Mouse (Mus musculus) hindbrain, embryonic 10.5 days (tissue): ENCODE measurements around the gene Zfp541. TPM values are rescaled to one million over a fixed set of nuclear protein-coding genes. Genes with fewer than 3 reads are reported as not detected.

Experiments
- DNase-seq: peaks from one replicate; pipeline ENCODE4 v3.0.0-alpha.2; 2017; ENCODE audit warnings: low spot score
- H3K27ac ChIP-seq: fragments of 300-500 bp; sonication (generic); 2 replicates; pipeline ENCODE4 v1.5.1; 2016; ENCODE audit warnings: mild to moderate bottlenecking, moderate library complexity
- H3K27me3 ChIP-seq: fragments of 300-500 bp; sonication (generic); 2 replicates; pipeline ENCODE4 v1.6.1; 2016; ENCODE audit warnings: mild to moderate bottlenecking; ENCODE audit not compliant: poor library complexity, insufficient read depth, severe bottlenecking
- H3K36me3 ChIP-seq: fragments of 300-500 bp; sonication (generic); 2 replicates; pipeline ENCODE4 v1.6.1; 2016; ENCODE audit warnings: mild to moderate bottlenecking, moderate library complexity
- H3K4me1 ChIP-seq: fragments of 300-500 bp; sonication (generic); replicated peaks from 2 replicates; pipeline ENCODE4 v1.6.1; 2016; ENCODE audit warnings: mild to moderate bottlenecking
- H3K4me3 ChIP-seq: fragments of 300-500 bp; sonication (generic); 2 replicates; pipeline ENCODE4 v1.5.1; 2016; ENCODE audit warnings: mild to moderate bottlenecking, moderate library complexity
- H3K9me3 ChIP-seq: fragments of 300-500 bp; sonication (generic); 2 replicates; pipeline ENCODE4 v1.6.1; 2016; ENCODE audit warnings: mild to moderate bottlenecking, moderate library complexity
- WGBS: fragments of 180-500 bp; shearing (Covaris S2); methylation state at CpG from one replicate; pipeline ENCODE4 v1.1.7; 2016; 5-methylcytosine and 5-hydroxymethylcytosine counted together
- polyA plus RNA-seq: library from polyadenylated mRNA; unstranded; fragments of >200 nt; fragmentation: Nextera tagmentation; extraction: Ambion mirVana; gene quantifications from 2 replicates; pipeline ENCODE4 v1.2.1, GENCODE M21; 2016

Zfp541 gene
- polyA plus RNA-seq, 1 experiment from 2014 or later = 0.04 TPM

DNA sequence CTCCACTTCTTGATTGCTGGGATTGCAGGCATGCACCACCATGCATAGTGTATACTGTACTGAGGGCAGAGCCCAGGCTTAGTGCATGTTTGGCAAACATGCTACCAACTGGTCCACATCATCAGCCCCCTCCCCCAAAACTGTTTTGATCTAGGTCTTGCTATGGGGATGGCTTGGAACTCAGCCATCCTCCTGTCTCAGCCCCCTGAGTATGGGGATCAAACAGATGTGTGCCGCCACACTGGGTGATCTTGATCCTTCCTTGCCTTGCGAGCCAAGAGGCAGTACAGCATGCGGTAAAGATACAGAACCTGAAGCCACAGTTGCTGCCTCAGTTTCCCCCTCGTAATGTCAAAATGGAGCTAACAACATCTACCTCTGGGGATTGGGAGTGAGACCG, 67.3 kb downstream of the Zfp541 start:
- peaks cover 48% of the 10 kb centered on the region for H3K4me1 ChIP-seq
- H3K4me3 ChIP-seq = peak overlapping the region; percentile 79; the same call in 1 of the 2 replicates
- peaks cover 11% of the 10 kb centered on the region; the same call in 1 of the 2 replicates for H3K27me3 ChIP-seq

DNA sequence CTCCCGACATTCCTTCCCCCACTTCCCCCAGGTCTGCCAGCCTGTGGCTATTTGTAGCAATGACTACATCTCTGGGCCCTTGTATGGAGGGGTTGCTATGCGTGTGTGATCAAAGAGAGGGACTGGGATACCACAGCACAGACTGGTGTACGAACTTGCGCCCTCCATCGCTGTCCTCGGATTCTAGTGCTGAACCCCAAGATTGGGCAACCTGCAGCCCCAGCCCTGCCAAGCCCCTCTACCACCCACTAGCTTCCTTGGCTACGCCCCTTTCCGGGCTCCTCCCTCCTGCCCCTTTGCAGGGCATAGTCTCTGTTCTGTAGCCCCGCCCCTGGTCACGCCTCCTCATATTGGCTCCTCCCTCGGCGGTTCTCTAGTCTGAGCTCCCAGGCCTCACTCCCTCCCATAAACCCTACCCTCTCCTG, 67.8 kb downstream of the Zfp541 start, which contains the start of gene Slc8a2:
TSS of gene Slc8a2 (plus strand) at position 406 of the 425 bp plus-strand sequence.
- Histone ChIP-seq H3K27me3 (peaks cover 11% of the 10 kb centered on the region; the same call in 1 of the 2 replicates), H3K9me3 (no peaks in the 10 kb centered on the region), H3K4me1 (peaks cover 54% of the 10 kb centered on the region), H3K36me3 (peaks cover 11% of the 10 kb centered on the region), H3K27ac (peak within 1 kb of the TSS; percentile 91), H3K4me3 (peak within 1 kb of the TSS; percentile 79)
- 2% methylated on average over 12 of the region's 12 CpGs for WGBS
- DNase-seq = peak; percentile 87

More for the DNA sequence above, 67.3 kb downstream of the Zfp541 start:
- Histone ChIP-seq H3K9me3 (no peaks in the 10 kb centered on the region), H3K27ac (peak overlapping the region; percentile 91; the same call in 1 of the 2 replicates), H3K36me3 (peaks cover 11% of the 10 kb centered on the region)
- WGBS = 74% methylated on average over 5 of the region's 5 CpGs
- no peak for DNase-seq

GRCm38 (mm10) chr7:16129846-16130691, 68.5 kb downstream of the Zfp541 start:
- peak overlapping the region; percentile 91 for H3K27ac ChIP-seq
- peak overlapping the region; percentile 79 for H3K4me3 ChIP-seq
- peaks cover 59% of the 10 kb centered on the region for H3K4me1 ChIP-seq
- WGBS = under 1% methylated on average over 38 of the region's 38 CpGs
- H3K27me3 ChIP-seq = peaks cover 11% of the 10 kb centered on the region; the same call in 1 of the 2 replicates
- H3K9me3 ChIP-seq = no peaks in the 10 kb centered on the region
- peak; percentile 88 for DNase-seq
- peaks cover 11% of the 10 kb centered on the region for H3K36me3 ChIP-seq

DNA sequence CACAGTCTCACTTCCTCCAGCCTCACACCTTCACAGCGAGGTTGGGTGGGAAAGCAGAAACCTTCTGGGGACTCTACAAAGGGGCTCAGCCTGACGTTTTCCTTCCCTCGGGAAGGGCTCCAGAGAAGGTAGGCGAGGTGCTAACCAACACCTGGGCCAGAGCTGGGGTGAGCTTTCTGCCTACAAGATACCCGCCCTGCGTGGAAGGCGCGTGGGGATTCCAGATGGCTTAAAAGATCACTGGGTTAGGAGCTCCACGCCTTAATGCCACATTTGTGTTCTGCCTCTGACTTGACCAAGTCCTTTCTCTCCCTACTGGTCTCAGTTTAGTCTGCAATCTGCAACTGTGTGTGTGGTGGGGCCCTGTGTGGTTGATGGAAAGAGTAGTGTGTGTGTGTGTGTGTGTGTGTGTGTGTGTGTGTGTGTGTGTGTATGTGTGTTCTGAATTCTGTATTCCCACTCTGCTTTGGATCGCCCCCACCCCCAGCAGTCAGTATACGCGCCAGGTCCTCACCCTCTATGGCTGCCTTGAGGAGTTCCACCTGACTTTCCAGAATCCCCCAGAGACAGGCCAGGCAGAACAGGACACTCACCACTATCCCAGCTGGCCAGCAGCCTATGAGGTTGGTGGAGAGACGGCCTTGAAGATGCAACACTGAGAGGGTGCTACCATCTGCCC, 69.5 kb downstream of the Zfp541 start:
- peaks cover 63% of the 10 kb centered on the region for H3K4me1 ChIP-seq
- H3K9me3 ChIP-seq = no peaks in the 10 kb centered on the region
- no peak for DNase-seq
- peaks cover 6% of the 10 kb centered on the region; the same call in 1 of the 2 replicates for H3K36me3 ChIP-seq
- 47% methylated on average over 13 of the region's 13 CpGs for WGBS
- H3K4me3 ChIP-seq = peak overlapping the region; percentile 79
- H3K27ac ChIP-seq = peak overlapping the region; percentile 91
- peaks cover 11% of the 10 kb centered on the region; the same call in 1 of the 2 replicates for H3K27me3 ChIP-seq

- H3K4me1 ChIP-seq = peaks cover 63% of the 10 kb centered on the region
- peak overlapping the region; percentile 79; the same call in 1 of the 2 replicates for H3K4me3 ChIP-seq
- peaks cover 11% of the 10 kb centered on the region; the same call in 1 of the 2 replicates for H3K27me3 ChIP-seq
- H3K9me3 ChIP-seq = no peaks in the 10 kb centered on the region
- DNase-seq = no peak
- H3K36me3 ChIP-seq = peaks cover 6% of the 10 kb centered on the region; the same call in 1 of the 2 replicates
- 22% methylated on average over 7 of the region's 7 CpGs for WGBS
- no peak overlapping the region for H3K27ac ChIP-seq
Observed at GRCm38 (mm10) chr7:16132161-16132581, 70.6 kb downstream of the Zfp541 start.

- peaks cover 63% of the 10 kb centered on the region for H3K4me1 ChIP-seq
- H3K36me3 ChIP-seq = peaks cover 6% of the 10 kb centered on the region; the same call in 1 of the 2 replicates
- 76% methylated on average over 3 of the region's 3 CpGs for WGBS
Observed at GRCm38 (mm10) chr7:16132926-16133325, 71.3 kb downstream of the Zfp541 start.

DNA sequence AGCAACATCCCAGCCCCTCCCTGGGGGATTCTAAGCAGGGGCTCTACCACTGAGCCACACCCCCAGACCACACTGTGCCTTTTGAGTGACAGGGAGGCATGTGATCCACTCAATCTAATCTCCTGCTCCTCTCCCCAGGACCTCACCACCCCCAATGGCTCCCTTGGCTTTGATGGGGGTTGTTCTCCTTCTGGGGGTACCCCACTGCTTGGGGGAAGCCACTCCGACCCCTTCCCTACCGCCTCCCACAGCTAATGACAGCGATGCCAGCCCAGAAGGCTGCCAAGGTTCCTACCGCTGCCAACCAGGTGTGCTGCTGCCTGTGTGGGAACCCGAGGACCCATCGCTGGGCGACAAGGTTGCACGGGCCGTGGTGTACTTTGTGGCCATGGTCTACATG, 72.1 kb downstream of the Zfp541 start:
- peaks cover 63% of the 10 kb centered on the region for H3K4me1 ChIP-seq
- H3K27me3 ChIP-seq = peaks cover 11% of the 10 kb centered on the region; the same call in 1 of the 2 replicates
- no peaks in the 10 kb centered on the region for H3K9me3 ChIP-seq
- H3K27ac ChIP-seq = 0 out of 2 replicates have a peak overlapping the region, but pooled peaks have one; percentile 16
- H3K36me3 ChIP-seq = peaks cover 6% of the 10 kb centered on the region; the same call in 1 of the 2 replicates
- no peak for DNase-seq
- no peak overlapping the region for H3K4me3 ChIP-seq
- 92% methylated on average over 9 of the region's 9 CpGs for WGBS

More at GRCm38 (mm10) chr7:16132926-16133325, 71.3 kb downstream of the Zfp541 start:
- no peak for DNase-seq
- H3K9me3 ChIP-seq = no peaks in the 10 kb centered on the region
- no peak overlapping the region for H3K4me3 ChIP-seq
- peaks cover 11% of the 10 kb centered on the region; the same call in 1 of the 2 replicates for H3K27me3 ChIP-seq
- H3K27ac ChIP-seq = no peak overlapping the region

- 60% methylated on average over 7 of the region's 7 CpGs for WGBS
- Histone ChIP-seq H3K27me3 (peaks cover 11% of the 10 kb centered on the region; the same call in 1 of the 2 replicates), H3K36me3 (peaks cover 14% of the 10 kb centered on the region; the same call in 1 of the 2 replicates), H3K27ac (no peak overlapping the region), H3K4me3 (no peak overlapping the region), H3K9me3 (no peaks in the 10 kb centered on the region), H3K4me1 (peaks cover 51% of the 10 kb centered on the region)
- no peak for DNase-seq
Observed at GRCm38 (mm10) chr7:16134951-16135392, 73.4 kb downstream of the Zfp541 start.

Other genes with a start within 250 kb of the Zfp541 start
- gene Obox6, start 222.1 kb upstream of the Zfp541 start, polyA plus RNA-seq = not detected in 2 replicates
- not detected in 2 replicates for gene Crx, start 181.8 kb upstream of the Zfp541 start, polyA plus RNA-seq
- not detected in 2 replicates for gene Crxos, start 179.2 kb upstream of the Zfp541 start, polyA plus RNA-seq
- gene Selenow, start 139.4 kb upstream of the Zfp541 start, polyA plus RNA-seq = 902 and 1,086 TPM in 2 replicates
- gene Nop53, start 115.7 kb upstream of the Zfp541 start, polyA plus RNA-seq = 170 and 182 TPM in 2 replicates
- gene Ehd2, start 94.2 kb upstream of the Zfp541 start, polyA plus RNA-seq = 12.1 and 12.5 TPM in 2 replicates
- gene Bicra, start 13.9 kb upstream of the Zfp541 start, polyA plus RNA-seq = 7.7 and 10.7 TPM in 2 replicates
- 193 and 221 TPM in 2 replicates for gene Napa, start 36.6 kb downstream of the Zfp541 start, polyA plus RNA-seq
- gene Kptn, start 58.1 kb downstream of the Zfp541 start, polyA plus RNA-seq = 27.0 and 30.5 TPM in 2 replicates
- gene Slc8a2, start 68.0 kb downstream of the Zfp541 start, polyA plus RNA-seq = 0.26 and 0.42 TPM in 2 replicates
- gene Meis3, start 113.3 kb downstream of the Zfp541 start, polyA plus RNA-seq = 117 and 173 TPM in 2 replicates
- gene Dhx34, start 160.2 kb downstream of the Zfp541 start, polyA plus RNA-seq = 22.0 and 22.3 TPM in 2 replicates
- gene C5ar2, start 182.3 kb downstream of the Zfp541 start, polyA plus RNA-seq = 0.05 TPM in 1 of 2 replicates, not detected in the other
- gene C5ar1, start 197.7 kb downstream of the Zfp541 start, polyA plus RNA-seq = 0.96 and 0.97 TPM in 2 replicates
- gene Inafm1, start 211.8 kb downstream of the Zfp541 start, polyA plus RNA-seq = 7.7 and 13.0 TPM in 2 replicates
- 32.2 and 37.4 TPM in 2 replicates for gene Ccdc9, start 225.0 kb downstream of the Zfp541 start, polyA plus RNA-seq
- gene Bbc3, start 246.6 kb downstream of the Zfp541 start, polyA plus RNA-seq = 17.6 and 19.1 TPM in 2 replicates